Mouse (Mus musculus) embryonic fibroblast, embryonic 13.5 days (primary cell): ENCODE measurements at regions not wholly inside any gene's neighbourhood (a gene's known extent, or its start where the extent isn't known, plus 50 kb on each side); places are given as distances from the start of the nearest gene placed in this dataset.

Source experiments
- H3K27ac ChIP-seq: 2 replicates; pipeline ENCODE4 v1.5.1; 2012; ENCODE audit warnings: low read length, control low read depth, inconsistent platforms; ENCODE audit not compliant: insufficient read depth
- H3K4me1 ChIP-seq: 2 replicates; pipeline ENCODE4 v1.6.1; 2011; ENCODE audit warnings: low read length; ENCODE audit not compliant: control insufficient read depth, insufficient read depth
- H3K4me3 ChIP-seq: 2 replicates; pipeline ENCODE4 v1.5.1; 2011; ENCODE audit warnings: mild to moderate bottlenecking, control low read depth, low read length; ENCODE audit not compliant: insufficient read depth
- CTCF ChIP-seq: IDR thresholded peaks from 2 replicates; pipeline ENCODE4 v1.5.1; 2011; ENCODE audit warnings: mild to moderate bottlenecking, control low read depth, low read length, moderate library complexity, borderline replicate concordance; ENCODE audit not compliant: insufficient read depth
- POLR2A ChIP-seq: IDR thresholded peaks from 2 replicates; pipeline ENCODE4 v1.6.1; 2011; ENCODE audit warnings: low read depth, mild to moderate bottlenecking, control low read depth, low read length, moderate library complexity

DNA sequence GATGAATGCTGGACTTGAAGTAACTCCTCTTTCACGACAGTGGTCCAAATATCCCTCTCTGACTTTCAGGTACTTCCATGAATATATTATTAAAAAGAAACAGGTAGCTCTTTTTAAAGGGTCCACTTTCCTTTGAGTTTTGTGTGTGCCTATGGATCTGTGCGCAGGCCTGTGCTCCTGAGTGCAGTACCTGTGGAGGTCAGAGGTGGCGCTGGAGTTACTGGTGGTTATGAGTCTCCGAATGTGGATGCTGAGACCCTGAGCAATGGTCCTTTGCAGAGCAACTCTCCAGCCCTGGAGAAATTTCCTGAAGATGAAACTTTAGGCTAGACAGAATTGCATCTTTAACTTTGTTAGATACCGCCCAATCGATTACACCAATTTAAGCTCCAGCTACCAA is 264.1 kb downstream of the Tcerg1l start:
- H3K4me1 ChIP-seq: no peaks in the 10 kb centered on the region
- H3K27ac ChIP-seq: no peak overlapping the region
- TF ChIP-seq POLR2A (no peak), CTCF (no peak)
- H3K4me3 ChIP-seq: no peak overlapping the region

DNA sequence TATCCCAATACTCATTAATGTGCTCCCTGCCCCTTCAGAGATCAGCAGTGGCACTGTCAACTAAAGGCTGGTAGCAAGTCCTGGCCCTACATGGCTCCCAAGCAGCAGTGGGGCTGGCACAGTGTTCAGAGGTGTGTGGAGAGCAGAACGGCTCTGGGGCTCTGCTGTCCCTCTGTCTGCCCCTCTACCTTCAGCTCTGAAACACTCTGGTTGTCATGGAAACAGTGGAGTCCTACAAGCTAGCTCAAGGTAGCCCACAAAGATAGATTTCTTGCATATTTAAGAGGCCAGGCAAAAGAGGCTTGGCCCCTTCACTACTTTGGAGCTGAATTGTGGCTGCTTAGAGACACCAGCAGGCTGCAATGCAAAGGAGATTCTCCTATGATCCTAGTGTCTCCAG is 259.6 kb downstream of the Tcerg1l start:
- no peak for TF ChIP-seq CTCF
- no peak for TF ChIP-seq POLR2A
- no peaks in the 10 kb centered on the region for H3K4me1 ChIP-seq
- no peak overlapping the region for H3K27ac ChIP-seq
- H3K4me3 ChIP-seq: no peak overlapping the region

DNA sequence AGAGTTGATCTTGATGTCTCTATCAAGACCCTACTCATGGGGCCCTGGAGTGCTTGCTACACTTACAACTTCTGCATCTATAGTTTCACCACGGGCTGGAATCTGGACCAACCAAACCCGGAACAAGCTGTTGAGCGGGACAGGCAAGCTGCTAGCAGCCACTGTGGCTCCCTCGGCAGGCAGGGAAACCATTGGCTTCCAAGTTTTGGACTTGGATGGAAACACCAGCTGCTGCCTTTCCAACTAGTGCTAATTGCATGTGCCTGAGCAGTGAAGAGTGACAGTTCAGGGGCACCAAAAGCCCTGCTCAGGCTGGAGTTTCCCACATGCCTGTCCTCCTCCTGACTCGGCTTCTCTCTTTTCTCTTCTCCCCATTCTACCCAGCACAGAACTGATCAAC is 257.8 kb downstream of the Tcerg1l start:
- H3K27ac ChIP-seq: no peak overlapping the region
- H3K4me3 ChIP-seq: no peak overlapping the region
- no peaks in the 10 kb centered on the region for H3K4me1 ChIP-seq
- no peak for TF ChIP-seq CTCF
- no peak for TF ChIP-seq POLR2A

DNA sequence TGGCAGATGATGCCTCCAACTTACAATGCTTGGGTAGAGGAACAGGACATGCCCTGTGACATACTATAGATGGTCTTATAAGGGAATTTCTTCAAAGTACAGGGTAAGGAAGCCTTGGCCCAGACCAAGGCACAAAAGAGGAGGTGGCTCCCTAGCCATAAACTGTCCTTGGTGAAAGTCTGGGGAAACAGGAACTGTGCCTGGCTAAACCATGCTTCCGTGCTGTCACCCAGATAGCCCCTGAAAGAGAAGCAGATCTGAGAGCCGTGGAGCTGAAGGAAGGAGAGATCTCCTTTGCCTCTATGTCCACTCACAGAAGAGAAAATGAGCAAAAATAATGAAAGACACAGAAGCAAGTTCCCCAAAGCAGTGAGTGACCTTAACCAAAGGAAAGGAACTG is 248.0 kb downstream of the Tcerg1l start:
- Histone ChIP-seq H3K27ac (no peak overlapping the region), H3K4me3 (no peak overlapping the region), H3K4me1 (no peaks in the 10 kb centered on the region)
- TF ChIP-seq POLR2A (no peak), CTCF (no peak)

DNA sequence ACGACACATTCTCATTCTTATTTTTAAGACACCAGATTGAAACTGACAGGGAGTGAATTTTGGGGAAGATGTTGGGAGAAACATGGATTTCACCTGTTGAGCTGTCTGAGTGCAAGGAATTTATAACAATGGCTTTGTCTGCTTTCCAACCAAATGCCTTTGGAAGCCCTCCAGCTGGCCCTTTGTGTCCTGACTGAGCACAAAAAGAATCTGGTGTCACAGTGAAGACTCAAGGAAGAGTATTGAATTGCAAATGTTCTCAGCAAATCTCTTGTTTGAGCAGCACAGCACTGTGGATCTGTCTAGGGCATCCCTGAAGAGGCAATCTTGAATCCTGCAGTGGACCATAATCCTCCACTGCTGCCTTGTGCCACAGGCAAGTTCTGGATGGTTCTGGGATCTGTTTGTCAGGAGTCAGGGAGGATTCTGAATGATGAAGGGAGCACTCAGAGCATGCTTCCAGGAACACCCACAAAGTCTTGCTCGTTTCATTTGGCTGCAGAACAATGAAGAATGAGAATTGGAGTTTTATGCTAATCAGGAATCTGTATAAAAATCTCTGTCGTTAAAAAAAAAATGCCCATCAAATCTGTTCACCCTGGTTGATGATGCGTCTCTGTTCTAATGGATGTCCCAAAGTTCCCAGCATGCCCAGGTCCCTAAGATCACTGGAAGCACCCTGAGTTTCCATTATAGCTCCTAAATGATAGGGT is 243.9 kb downstream of the Tcerg1l start:
- Histone ChIP-seq H3K27ac (no peak overlapping the region), H3K4me3 (no peak overlapping the region), H3K4me1 (no peaks in the 10 kb centered on the region)
- TF ChIP-seq CTCF (no peak), POLR2A (no peak)
